Mouse (Mus musculus) G1E-ER4 (cell line): ENCODE measurements at regions not wholly inside any gene's neighbourhood (a gene's known extent, or its start where the extent isn't known, plus 50 kb on each side); places are given as distances from the start of the nearest gene placed in this dataset.

Source experiments
- GATA1 ChIP-seq: IDR thresholded peaks from one replicate; pipeline ENCODE4 v1.8.0; 2012; ENCODE audit warnings: low read length, inconsistent platforms

GRCm38 (mm10) chr10:44873642-44874285 is 193.2 kb upstream of the Prep start:
- TF ChIP-seq GATA1: no peak

- no peak for TF ChIP-seq GATA1
These were observed 202.7 kb upstream of the Prep start for GRCm38 (mm10) chr10:44864191-44864747.

- no peak for TF ChIP-seq GATA1
These were observed 204.7 kb upstream of the Prep start for GRCm38 (mm10) chr10:44862360-44862674.

- no peak for TF ChIP-seq GATA1
These were observed 205.2 kb upstream of the Prep start for GRCm38 (mm10) chr10:44861671-44862359.

GRCm38 (mm10) chr10:44857444-44857843 is 209.6 kb upstream of the Prep start:
- no peak for TF ChIP-seq GATA1

GRCm38 (mm10) chr10:44854109-44854508 is 212.9 kb upstream of the Prep start:
- no peak for TF ChIP-seq GATA1

- TF ChIP-seq GATA1: no peak
These were observed 218.0 kb upstream of the Prep start for GRCm38 (mm10) chr10:44849016-44849415.

GRCm38 (mm10) chr10:44846765-44847164 is 220.2 kb upstream of the Prep start:
- TF ChIP-seq GATA1: no peak

- TF ChIP-seq GATA1: no peak
These were observed 220.9 kb upstream of the Prep start for GRCm38 (mm10) chr10:44846149-44846548.

- TF ChIP-seq GATA1: no peak
These were observed 226.6 kb upstream of the Prep start for GRCm38 (mm10) chr10:44840449-44840848.

GRCm38 (mm10) chr10:44832455-44832854 is 234.5 kb upstream of the Prep start:
- no peak for TF ChIP-seq GATA1

GRCm38 (mm10) chr10:44826271-44826670 is 240.7 kb upstream of the Prep start:
- TF ChIP-seq GATA1: no peak

GRCm38 (mm10) chr10:44821666-44822065 is 245.3 kb upstream of the Prep start:
- TF ChIP-seq GATA1: no peak

- no peak for TF ChIP-seq GATA1
These were observed 246.6 kb upstream of the Prep start for GRCm38 (mm10) chr10:44820379-44820778.

GRCm38 (mm10) chr10:44819361-44819760 is 247.6 kb upstream of the Prep start:
- TF ChIP-seq GATA1: no peak

GRCm38 (mm10) chr10:44818615-44819014 is 248.4 kb upstream of the Prep start:
- TF ChIP-seq GATA1: no peak

GRCm38 (mm10) chr10:44796205-44796604 is 267.9 kb upstream of the Prdm1 start:
- TF ChIP-seq GATA1: no peak
